Mouse (Mus musculus) megakaryocyte, adult 5-6 weeks (primary cell): Measurements from ENCODE around the gene Fcor. TPM values are rescaled to one million over a fixed set of nuclear protein-coding genes. Genes with fewer than 3 reads are reported as not detected.

Experiments used
- ATAC-seq: 2 replicates; pipeline ENCODE4 v1.8.0; 2016; ENCODE audit warnings: mild to moderate bottlenecking, inconsistent platforms; ENCODE audit not compliant: poor library complexity, severe bottlenecking
- total RNA-seq, 2 experiments: library from RNA; stranded (forward) in 1 of 2; stranded (reverse) in 1 of 2; fragments of 153-499, 151-499 nt in 1 of 2; fragments of 221-1000, 200-1000 nt in 1 of 2; gene quantifications; 2 replicates each; pipeline versions ENCODE4 v1.2.3 to v1.2.4; 2015 to 2017

Gene Fcor
- total RNA-seq, 2 experiments from 2014 or later: 14.4 to 22.9 TPM

- no peak for ATAC-seq
Measured at GRCm38 (mm10) chr8:3625445-3625844, 46.7 kb downstream of the Fcor start, which contains the start of gene Pcp2. TSS of gene Pcp2 (minus strand) at chr8:3625545.

DNA sequence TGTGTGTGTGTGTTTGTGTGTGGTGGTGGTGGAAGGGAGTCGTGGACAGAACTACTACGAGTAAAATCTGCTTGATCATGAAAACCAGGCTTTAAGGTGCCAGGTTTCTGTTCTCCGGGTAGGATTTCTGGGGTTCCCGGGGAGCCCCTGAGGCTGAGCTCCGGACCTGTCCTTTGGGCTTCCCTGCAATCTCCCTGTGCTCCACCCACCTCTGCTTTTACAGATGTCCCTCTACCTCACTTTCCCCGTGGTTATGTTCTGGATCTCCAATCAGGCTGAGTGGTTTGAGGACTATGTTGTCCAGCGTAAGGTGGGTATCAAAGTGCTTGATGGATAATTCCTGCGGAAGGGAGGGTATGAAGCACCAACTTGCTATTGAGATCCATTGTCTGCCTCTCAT lies 50.0 kb downstream of the Fcor start:
- no peak for ATAC-seq

GRCm38 (mm10) chr8:3621199-3621970 lies 50.8 kb downstream of the Fcor start, which contains the start of the genes Xab2 and Pet100:
TSS of gene Xab2 (minus strand) at chr8:3621316.
TSS of gene Pet100 (plus strand) at chr8:3621548.
- ATAC-seq: peak; percentile 97

Other genes with a start within 250 kb of the Fcor start
- gene Pex11g, start 204.7 kb downstream of the Fcor start, total RNA-seq (2015): 0.20 and 0.32 TPM in 2 replicates
- 0.99 TPM in 1 of 2 replicates, not detected in the other for gene Pex11g, start 204.7 kb downstream of the Fcor start, total RNA-seq (2017)
- gene Tex45, start 201.5 kb downstream of the Fcor start, total RNA-seq (2015): not detected in 2 replicates
- not detected in 2 replicates for gene Tex45, start 201.5 kb downstream of the Fcor start, total RNA-seq (2017)
- 6.7 and 7.9 TPM in 2 replicates for gene Zfp358, start 179.2 kb downstream of the Fcor start, total RNA-seq (2015)
- gene Zfp358, start 179.2 kb downstream of the Fcor start, total RNA-seq (2017): 2.4 and 3.3 TPM in 2 replicates
- gene Mcoln1, start 171.9 kb downstream of the Fcor start, total RNA-seq (2015): 20.1 and 22.7 TPM in 2 replicates
- 32.9 and 42.3 TPM in 2 replicates for gene Mcoln1, start 171.9 kb downstream of the Fcor start, total RNA-seq (2017)
- 9.5 and 13.9 TPM in 2 replicates for gene Pnpla6, start 157.0 kb downstream of the Fcor start, total RNA-seq (2015)
- gene Pnpla6, start 157.0 kb downstream of the Fcor start, total RNA-seq (2017): 9.2 and 15.6 TPM in 2 replicates
- not detected in 2 replicates for gene C330021F23Rik, start 104.4 kb downstream of the Fcor start, total RNA-seq (2015)
- gene C330021F23Rik, start 104.4 kb downstream of the Fcor start, total RNA-seq (2017): not detected in 2 replicates
- 0.05 and 0.45 TPM in 2 replicates for gene Camsap3, start 85.1 kb downstream of the Fcor start, total RNA-seq (2015)
- gene Camsap3, start 85.1 kb downstream of the Fcor start, total RNA-seq (2017): 0.08 TPM in 1 of 2 replicates, not detected in the other
- gene Xab2, start 51.0 kb downstream of the Fcor start, total RNA-seq (2015): 13.2 and 17.4 TPM in 2 replicates
- 43.0 and 44.1 TPM in 2 replicates for gene Xab2, start 51.0 kb downstream of the Fcor start, total RNA-seq (2017)
- 145 and 169 TPM in 2 replicates for gene Pet100, start 50.8 kb downstream of the Fcor start, total RNA-seq (2015)
- gene Pet100, start 50.8 kb downstream of the Fcor start, total RNA-seq (2017): 244 and 284 TPM in 2 replicates
- not detected in 2 replicates for gene Pcp2, start 46.8 kb downstream of the Fcor start, total RNA-seq (2015)
- gene Pcp2, start 46.8 kb downstream of the Fcor start, total RNA-seq (2017): not detected in 2 replicates
- 160 and 188 TPM in 2 replicates for gene Stxbp2, start 41.4 kb downstream of the Fcor start, total RNA-seq (2015)
- gene Stxbp2, start 41.4 kb downstream of the Fcor start, total RNA-seq (2017): 148 and 205 TPM in 2 replicates
- gene Retn, start 16.6 kb downstream of the Fcor start, total RNA-seq (2015): 0.22 TPM in 1 of 2 replicates, not detected in the other
- gene Retn, start 16.6 kb downstream of the Fcor start, total RNA-seq (2017): 0.45 and 0.59 TPM in 2 replicates
- gene Mcemp1, start 6.6 kb downstream of the Fcor start, total RNA-seq (2015): 240 and 256 TPM in 2 replicates
- gene Mcemp1, start 6.6 kb downstream of the Fcor start, total RNA-seq (2017): 223 and 233 TPM in 2 replicates
- 19.8 and 24.6 TPM in 2 replicates for gene Trappc5, start 3.9 kb upstream of the Fcor start, total RNA-seq (2015)
- 38.7 and 40.6 TPM in 2 replicates for gene Trappc5, start 3.9 kb upstream of the Fcor start, total RNA-seq (2017)
- 0.13 and 0.41 TPM in 2 replicates for gene Fcer2a, start 21.8 kb upstream of the Fcor start, total RNA-seq (2015)
- 0.33 TPM in 1 of 2 replicates, not detected in the other for gene Fcer2a, start 21.8 kb upstream of the Fcor start, total RNA-seq (2017)
- 0.55 and 1.3 TPM in 2 replicates for gene Clec4g, start 48.3 kb upstream of the Fcor start, total RNA-seq (2015)
- 0.33 and 1.2 TPM in 2 replicates for gene Clec4g, start 48.3 kb upstream of the Fcor start, total RNA-seq (2017)
- gene Cd209a, start 76.6 kb upstream of the Fcor start, total RNA-seq (2015): 87.1 and 93.3 TPM in 2 replicates
- gene Cd209a, start 76.6 kb upstream of the Fcor start, total RNA-seq (2017): 80.2 and 95.6 TPM in 2 replicates
- gene Cd209e, start 181.9 kb upstream of the Fcor start, total RNA-seq (2015): 0.31 and 0.48 TPM in 2 replicates
- 0.55 and 1.6 TPM in 2 replicates for gene Cd209e, start 181.9 kb upstream of the Fcor start, total RNA-seq (2017)
- 7.5 and 15.3 TPM in 2 replicates for gene Cd209d, start 206.2 kb upstream of the Fcor start, total RNA-seq (2015)
- 4.8 and 5.9 TPM in 2 replicates for gene Cd209d, start 206.2 kb upstream of the Fcor start, total RNA-seq (2017)